Mouse (Mus musculus): Measurements from ENCODE around the gene F11r. TPM values are rescaled to one million over a fixed set of nuclear protein-coding genes. Genes with fewer than 3 reads are reported as not detected.

Gene F11r
- total and polyA plus RNA-seq, 3 experiments = 0.31 to 1.8 TPM; not detected in 1

- no peak for TF ChIP-seq TAL1 (IDR thresholded peaks at IDR 0.05; ENCODE audit: low read length)
These were observed 36.2 kb downstream of the F11r start (continued) for GRCm38 (mm10) chr1:171473506-171473905.

- peak; percentile 83 for DNase-seq (ENCODE audit: low read depth, low spot score)
- peak overlapping the region; percentile 65 for H3K27ac ChIP-seq (ENCODE audit: control insufficient read depth, low read depth, low read length)
- TF ChIP-seq CTCF (IDR thresholded peaks at IDR 0.05 in 2 of 3, conservative IDR thresholded peaks at IDR 0.05 in 1 of 3; ENCODE audit: control insufficient read depth in 1 of 3, insufficient read depth in 1 of 3, low read depth in 2 of 3, low read length in 3 of 3, poor library complexity in 1 of 3, severe bottlenecking in 1 of 3) (no peak), MYC (IDR thresholded peaks at IDR 0.05; ENCODE audit: low read depth, low read length) (0 out of 2 replicates have a peak, but pooled peaks have one; percentile 58), MAFK (IDR thresholded peaks at IDR 0.05; ENCODE audit: borderline replicate concordance, low read depth, low read length) (no peak), MAX (IDR thresholded peaks at IDR 0.05; ENCODE audit: low read length) (peak; percentile 55), MYB (IDR thresholded peaks at IDR 0.05; ENCODE audit: low read depth, low read length) (no peak), RAD21 (IDR thresholded peaks at IDR 0.05; ENCODE audit: low read depth, low read length) (no peak), UBTF (IDR thresholded peaks at IDR 0.05; ENCODE audit: borderline replicate concordance, insufficient read depth, low read depth, low read length) (no peak), POLR2AphosphoS2 (IDR thresholded peaks at IDR 0.05; ENCODE audit: low read length) (no peak), GATA1 (IDR thresholded peaks at IDR 0.05; ENCODE audit: low read depth, low read length) (no peak), EP300 (IDR thresholded peaks at IDR 0.05; ENCODE audit: low read depth in 1 of 2, low read length in 2 of 2) (no peak; a peak in 1 of 4 replicates), E2F4 (IDR thresholded peaks at IDR 0.05; ENCODE audit: borderline replicate concordance, low read depth, low read length) (no peak), KAT2A (conservative IDR thresholded peaks at IDR 0.05; ENCODE audit: low read depth, low read length) (no peak), JUND (IDR thresholded peaks at IDR 0.05; ENCODE audit: low read depth, low read length) (0 out of 2 replicates have a peak, but pooled peaks have one; percentile 9), NELFE (IDR thresholded peaks at IDR 0.05; ENCODE audit: low read depth, low read length) (no peak), POLR2AphosphoS5 (IDR thresholded peaks at IDR 0.05; ENCODE audit: borderline replicate concordance, low read depth, low read length) (no peak), MXI1 (IDR thresholded peaks at IDR 0.05; ENCODE audit: low read depth, low read length) (peak; percentile 16; the same call in 1 of the 2 replicates), BHLHE40 (IDR thresholded peaks at IDR 0.05; ENCODE audit: borderline replicate concordance, low read depth, low read length) (no peak), POLR2A (IDR thresholded peaks at IDR 0.05; ENCODE audit: control insufficient read depth in 1 of 2, insufficient read depth in 1 of 2, low read depth in 1 of 2, low read length in 2 of 2, poor library complexity in 1 of 2) (0 out of 4 replicates have a peak, but pooled peaks of 1 of the 2 experiments have one; percentile 27), ZMIZ1 (IDR thresholded peaks at IDR 0.05; ENCODE audit: low read depth, low read length) (no peak), MAZ (IDR thresholded peaks at IDR 0.05; ENCODE audit: low read depth, low read length) (no peak), ETS1 (IDR thresholded peaks at IDR 0.05; ENCODE audit: low read depth, low read length) (no peak), ELF1 (IDR thresholded peaks at IDR 0.05; ENCODE audit: low read depth, low read length) (peak; percentile 49; the same call in 1 of the 2 replicates), NRF1 (IDR thresholded peaks at IDR 0.05; ENCODE audit: insufficient read depth, low read depth, low read length, poor library complexity, severe bottlenecking) (no peak), ZKSCAN1 (IDR thresholded peaks at IDR 0.05; ENCODE audit: low read depth, low read length) (no peak), USF2 (IDR thresholded peaks at IDR 0.05; ENCODE audit: borderline replicate concordance in 1 of 2, insufficient read depth in 1 of 2, low read depth in 1 of 2, low read length in 2 of 2) (no peak), SIN3A (IDR thresholded peaks at IDR 0.05; ENCODE audit: low read length) (peak; percentile 37; the same call in 1 of the 2 replicates)
- peak overlapping the region; percentile 39 to 59 for H3K4me3 ChIP-seq (ENCODE audit: control insufficient read depth in 1 of 2, insufficient read depth in 1 of 2, low read depth in 2 of 2, low read length in 2 of 2)
- H3K4me1 ChIP-seq (ENCODE audit: control insufficient read depth in 1 of 2, insufficient read depth in 2 of 2, low read length in 2 of 2) = peaks cover 15 to 29% of the 10 kb centered on the region in 2 experiments
- no peaks in the 10 kb centered on the region; the same call in 1 of the 2 replicates for H3K79me2 ChIP-seq (ENCODE audit: control insufficient read depth, insufficient read depth, low read length, poor library complexity)
- no peaks in the 10 kb centered on the region for H3K9me3 ChIP-seq (replicated peaks; ENCODE audit: insufficient read depth, low read length)
- H3K9ac ChIP-seq (ENCODE audit: control insufficient read depth, low read depth, low read length, poor library complexity, severe bottlenecking) = peak overlapping the region; percentile 66
- H3K27me3 ChIP-seq (ENCODE audit: control insufficient read depth in 1 of 2, insufficient read depth in 2 of 2, low read length in 2 of 2) = no peaks in the 10 kb centered on the region
- H3K36me3 ChIP-seq (ENCODE audit: control insufficient read depth in 1 of 2, insufficient read depth in 2 of 2, low read length in 2 of 2) = peaks cover 0 to 22% of the 10 kb centered on the region in 2 experiments; a peak in 2 of 4 replicates
These were observed 36.7 kb downstream of the F11r start for GRCm38 (mm10) chr1:171473920-171474640.

Data from MEL (cell line).